Mouse (Mus musculus) c-Kit-positive CD71-positive TER-119-positive erythroid progenitor cells, embryonic 14.5 days (primary cell): ENCODE results near the gene St3gal3.
A peak's percentile ranks its signal among the peaks of the same experiment; 100 is the strongest.

ENCODE experiments used
- DNase-seq: peaks from one replicate; pipeline ENCODE4 v3.0.0-alpha.2; 2013; ENCODE audit warnings: low spot score

The St3gal3 gene

DNA sequence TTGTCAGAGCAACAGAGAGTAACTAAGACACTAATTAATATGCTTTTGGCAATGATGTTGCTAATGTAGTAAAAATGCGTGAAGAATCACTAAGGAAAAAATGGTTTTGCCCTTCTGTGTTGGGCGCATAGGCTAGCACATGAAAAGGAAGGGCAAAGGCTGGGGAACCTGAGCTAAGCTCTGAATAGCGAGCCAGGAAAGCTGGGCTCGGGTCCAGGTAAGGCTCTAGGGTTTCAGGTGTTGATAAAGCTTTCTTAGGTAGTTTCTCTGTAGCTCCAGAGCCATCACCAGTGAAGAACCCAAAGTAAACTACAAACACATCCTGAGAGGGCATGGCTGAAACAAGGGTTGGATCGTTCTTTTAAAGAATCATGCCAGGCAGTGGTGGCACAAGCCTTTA is 6.8 kb upstream of the St3gal3 start:
- DNase-seq: no peak

DNA sequence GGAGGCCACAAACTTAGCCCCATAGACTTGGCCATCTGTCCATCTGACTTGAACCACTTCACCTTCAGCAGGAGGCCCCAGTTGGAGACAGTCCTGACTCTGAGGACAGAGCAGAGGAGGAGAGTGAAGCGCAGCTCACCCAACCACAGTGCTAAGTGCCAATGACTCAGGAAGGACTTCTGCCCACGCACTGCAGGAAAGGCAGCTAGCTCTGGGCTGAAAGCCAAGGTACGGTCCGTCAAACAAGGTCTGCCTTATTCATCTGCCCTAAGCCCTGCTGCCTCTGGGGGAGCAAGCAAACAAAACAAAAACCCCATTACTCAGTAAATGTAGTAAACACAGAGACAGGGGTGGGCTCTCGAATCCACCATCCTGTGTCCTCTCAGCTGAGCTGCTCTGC is 4.2 kb upstream of the St3gal3 start:
- DNase-seq: no peak

DNA sequence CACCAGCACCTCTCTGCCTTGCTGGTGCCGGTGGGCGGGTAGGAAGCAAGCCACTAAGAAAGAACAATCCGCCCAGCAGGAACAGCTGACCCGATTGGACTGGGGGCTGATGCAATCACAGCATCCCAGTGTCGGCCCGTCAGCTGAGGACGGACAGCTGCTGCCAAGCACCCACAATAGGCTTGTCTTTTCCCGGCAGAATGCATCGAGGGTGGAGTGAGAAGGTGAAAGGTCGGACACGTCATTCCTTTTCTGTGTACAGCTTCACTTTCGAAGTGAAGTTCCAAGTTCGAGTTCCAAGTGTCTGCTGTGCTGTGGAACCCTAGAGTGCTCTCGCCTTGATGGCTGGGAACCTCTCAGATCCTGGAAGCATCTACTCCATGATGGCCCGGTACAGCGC is 3.1 kb upstream of the St3gal3 start:
- DNase-seq: no peak

DNA sequence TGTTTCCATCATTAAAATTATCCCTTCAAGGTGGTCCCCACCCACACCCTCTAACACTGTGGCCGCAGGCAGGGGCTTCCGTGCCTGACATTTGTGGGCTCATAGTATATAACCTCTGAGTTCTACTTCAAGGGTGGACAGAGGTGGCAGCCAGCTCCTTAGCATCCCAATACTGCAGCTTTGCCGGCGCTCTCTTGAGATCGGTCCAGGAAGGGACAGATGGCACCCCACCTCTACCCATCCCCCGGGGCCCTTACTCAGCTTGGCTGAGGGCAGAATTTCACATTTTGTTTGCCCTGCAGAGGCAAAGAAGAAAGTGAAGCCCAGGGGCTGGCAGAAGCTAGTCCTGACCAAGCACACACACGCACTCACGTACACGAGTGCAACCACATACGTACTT is 2.6 kb upstream of the St3gal3 start:
- DNase-seq: no peak

DNA sequence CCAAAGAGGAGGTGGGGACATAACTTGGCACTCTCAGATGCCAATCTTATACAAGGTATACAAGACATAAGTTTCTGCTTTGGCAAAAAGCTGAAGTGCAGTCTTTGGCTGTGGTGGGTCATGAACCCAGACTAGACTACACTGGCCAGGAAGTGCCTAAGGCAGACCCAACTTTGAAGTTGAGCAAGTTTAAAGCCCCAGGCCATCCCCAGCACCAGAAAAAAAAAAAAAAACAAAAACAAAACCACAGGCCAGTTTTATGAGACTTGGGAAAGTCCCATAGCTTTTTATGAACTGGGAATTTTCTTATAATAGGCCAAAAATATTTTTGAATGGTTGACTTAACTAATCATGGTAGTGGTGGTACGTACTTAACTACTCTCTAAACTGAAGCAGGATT is 700 bp upstream of the St3gal3 start:
- DNase-seq: no peak

DNA sequence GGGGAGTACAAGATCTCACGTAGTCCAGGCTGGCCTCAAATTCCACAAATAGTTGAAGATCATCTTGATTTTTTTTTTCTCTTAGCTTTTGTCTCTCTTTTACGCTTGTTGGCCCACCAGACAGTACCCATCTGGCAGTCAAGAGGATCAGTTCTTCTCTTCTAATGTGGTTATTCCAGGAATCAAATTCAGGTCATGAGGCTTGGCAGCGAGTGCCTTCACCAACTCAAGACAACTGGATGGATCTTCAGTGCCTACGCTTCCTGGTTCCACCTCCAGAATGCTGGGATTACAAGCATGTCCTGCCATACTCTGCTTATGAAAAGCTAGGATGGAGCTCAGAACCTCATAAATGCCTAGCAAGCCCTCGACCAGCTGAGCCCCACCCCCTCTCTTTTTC is 3.4 kb downstream of the St3gal3 start:
- no peak for DNase-seq

DNA sequence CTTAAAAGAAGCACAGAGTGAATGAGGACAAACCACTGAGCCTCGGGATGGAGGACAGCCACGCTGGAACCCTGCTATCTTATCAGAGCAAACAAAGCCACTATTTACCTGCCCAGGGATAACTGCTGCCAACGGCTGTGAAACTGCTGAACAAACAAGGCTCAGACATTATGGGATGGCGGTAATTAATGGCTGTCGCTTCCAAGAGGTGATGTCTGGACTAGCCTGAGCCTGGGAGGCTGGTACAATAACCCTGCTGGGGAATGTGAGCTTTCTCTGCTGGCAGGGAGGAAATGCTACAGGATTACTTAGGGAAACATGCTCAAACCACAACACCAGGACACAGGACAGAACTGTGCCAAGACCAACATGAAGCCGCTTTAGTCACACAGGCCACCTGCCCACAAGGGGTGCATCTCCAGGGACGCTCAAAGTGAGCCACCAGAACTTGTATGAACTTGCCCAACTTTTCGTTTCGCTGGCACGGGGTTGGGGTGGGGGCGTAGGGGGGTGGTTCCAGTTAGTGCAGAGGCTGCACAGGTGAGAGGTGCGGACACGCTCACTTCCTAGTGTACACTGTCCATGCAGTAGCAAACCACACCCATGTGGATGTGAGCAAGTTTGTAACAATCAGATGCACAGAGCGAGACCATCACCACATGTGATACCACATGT is 11.5 kb downstream of the St3gal3 start:
- DNase-seq: no peak

DNA sequence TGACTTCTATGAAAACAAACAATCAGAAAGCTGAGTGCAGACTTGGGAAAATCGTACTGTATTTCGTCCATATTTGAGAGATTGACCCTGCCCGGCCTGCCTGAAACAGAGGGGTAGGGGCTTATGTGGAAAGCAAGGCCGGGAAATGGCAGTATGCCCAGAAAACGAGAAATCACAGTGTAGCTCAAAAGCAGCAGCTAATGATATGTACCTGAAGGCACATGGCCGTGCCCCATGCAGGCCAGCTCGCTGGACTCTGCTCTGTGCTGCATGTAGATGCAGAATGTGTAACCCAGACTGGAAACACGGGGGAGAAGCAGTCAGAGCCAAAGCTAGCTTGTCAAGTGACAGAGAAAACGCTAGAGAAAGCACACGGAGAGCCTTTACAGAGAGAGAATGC is 12.6 kb downstream of the St3gal3 start:
- DNase-seq: no peak

DNA sequence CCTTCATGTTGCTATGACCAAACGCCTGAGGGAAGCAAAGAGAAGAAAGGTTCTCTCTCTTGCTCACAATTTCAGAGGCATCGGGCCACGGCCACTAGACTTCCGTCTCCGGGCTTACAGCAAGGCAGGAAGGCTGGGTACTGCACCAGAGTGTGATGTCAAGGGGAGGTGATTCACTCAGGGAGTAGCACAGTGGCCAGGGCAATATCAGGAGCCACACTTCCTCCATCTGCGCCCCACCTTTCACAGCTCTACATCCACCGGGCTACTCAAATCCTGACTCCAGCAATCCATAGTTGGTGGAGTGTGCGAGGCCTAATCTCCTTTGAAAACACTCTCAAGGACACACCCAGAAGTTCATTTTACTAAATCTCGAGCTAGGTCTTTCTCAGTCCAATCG is 17.1 kb downstream of the St3gal3 start:
- DNase-seq: no peak

DNA sequence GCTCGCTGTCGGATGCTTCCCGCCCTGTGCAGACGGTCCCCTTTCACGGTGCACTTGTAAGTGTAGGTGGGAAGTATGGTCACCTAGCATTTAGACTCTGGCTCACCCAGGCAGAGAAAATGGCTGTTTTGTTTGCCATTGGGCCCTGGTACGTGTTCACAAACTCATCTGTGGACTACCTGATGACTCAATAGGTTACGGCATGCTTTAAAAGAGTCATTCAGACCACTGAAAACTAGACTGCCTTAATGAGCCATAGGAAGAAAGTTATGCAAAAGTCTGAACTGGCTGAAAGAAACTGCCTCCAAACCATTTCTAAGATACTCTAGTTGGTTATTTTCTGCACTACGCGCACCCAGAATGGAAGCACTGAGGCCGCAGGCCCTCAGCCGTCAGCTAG is 18.6 kb downstream of the St3gal3 start:
- DNase-seq: no peak

DNA sequence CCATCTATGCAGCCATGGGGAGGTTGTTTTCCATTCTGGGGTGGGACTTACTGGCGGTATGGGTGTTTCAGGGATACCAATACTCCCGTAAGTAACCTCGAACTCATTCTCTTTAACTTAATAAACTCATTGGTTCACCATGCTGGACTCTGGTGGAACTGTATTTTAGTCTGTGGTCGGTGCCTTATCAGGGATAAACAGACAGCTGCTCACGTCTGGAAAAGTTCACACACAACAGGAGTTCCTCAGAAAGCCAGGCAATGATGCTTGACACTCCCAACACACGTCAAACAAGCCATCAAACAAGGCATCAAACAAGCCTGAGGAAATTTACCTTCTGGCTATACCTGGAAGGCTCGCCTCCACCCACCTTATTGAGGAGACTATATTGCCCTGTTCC is 19.6 kb downstream of the St3gal3 start:
- no peak for DNase-seq

DNA sequence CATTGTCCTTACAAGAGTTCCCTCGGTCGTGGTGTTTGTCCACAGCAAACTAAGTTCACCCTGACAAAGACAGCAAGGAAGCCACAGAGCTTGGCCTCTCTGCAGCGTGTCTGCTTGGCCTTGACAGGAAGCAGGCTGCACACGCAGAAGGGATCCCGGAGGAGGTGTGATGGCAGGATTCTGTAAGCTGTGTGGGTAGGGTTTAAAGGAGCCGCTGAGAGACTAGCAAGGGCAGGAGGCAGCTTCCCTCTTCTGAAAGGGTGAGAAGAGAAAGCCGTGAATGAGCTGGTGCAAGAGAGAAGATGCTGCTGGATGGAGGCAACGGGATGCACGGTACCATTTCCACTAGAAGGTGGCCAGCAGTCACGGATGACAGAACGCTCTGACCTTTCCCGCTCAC is 22.1 kb downstream of the St3gal3 start:
- no peak for DNase-seq

DNA sequence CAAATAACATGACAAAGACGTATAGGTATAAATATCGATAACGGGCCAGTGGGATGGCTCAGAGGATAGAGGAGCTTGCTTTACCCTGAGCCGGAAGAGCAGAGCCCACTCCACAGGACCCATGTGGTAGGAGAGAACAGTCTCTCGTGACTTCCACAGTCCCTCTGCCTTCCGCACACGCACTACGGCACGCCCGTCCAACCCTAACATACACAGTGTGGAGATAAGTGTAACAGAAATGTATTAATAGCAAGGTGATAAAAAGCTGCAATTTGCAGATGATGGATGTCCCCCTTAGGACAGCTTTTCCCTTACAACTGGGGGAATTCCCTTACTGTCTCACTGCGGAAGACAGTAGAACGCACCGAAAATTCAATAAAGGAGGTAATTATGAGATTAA is 25.1 kb downstream of the St3gal3 start:
- DNase-seq: peak; percentile 35

DNA sequence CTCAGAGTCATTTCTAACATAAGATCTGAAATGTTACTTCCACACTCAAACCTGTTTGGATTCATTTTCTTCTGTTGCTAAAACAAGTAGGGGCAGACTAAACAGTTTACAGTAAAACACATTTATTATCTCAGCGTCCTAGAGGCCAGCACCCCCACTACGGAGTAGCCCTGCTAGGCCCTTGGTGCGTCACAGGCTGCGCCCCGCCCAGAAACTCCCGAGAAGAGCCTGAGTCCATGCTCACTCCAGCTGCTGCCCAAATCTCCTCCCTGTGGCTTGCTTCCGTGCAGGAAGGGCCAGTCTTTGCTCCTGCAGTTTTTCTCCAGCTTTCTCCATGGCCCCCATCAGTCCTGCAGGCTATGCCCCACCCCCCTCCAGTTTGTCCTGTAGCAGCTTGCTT is 25.9 kb downstream of the St3gal3 start:
- DNase-seq: no peak

DNA sequence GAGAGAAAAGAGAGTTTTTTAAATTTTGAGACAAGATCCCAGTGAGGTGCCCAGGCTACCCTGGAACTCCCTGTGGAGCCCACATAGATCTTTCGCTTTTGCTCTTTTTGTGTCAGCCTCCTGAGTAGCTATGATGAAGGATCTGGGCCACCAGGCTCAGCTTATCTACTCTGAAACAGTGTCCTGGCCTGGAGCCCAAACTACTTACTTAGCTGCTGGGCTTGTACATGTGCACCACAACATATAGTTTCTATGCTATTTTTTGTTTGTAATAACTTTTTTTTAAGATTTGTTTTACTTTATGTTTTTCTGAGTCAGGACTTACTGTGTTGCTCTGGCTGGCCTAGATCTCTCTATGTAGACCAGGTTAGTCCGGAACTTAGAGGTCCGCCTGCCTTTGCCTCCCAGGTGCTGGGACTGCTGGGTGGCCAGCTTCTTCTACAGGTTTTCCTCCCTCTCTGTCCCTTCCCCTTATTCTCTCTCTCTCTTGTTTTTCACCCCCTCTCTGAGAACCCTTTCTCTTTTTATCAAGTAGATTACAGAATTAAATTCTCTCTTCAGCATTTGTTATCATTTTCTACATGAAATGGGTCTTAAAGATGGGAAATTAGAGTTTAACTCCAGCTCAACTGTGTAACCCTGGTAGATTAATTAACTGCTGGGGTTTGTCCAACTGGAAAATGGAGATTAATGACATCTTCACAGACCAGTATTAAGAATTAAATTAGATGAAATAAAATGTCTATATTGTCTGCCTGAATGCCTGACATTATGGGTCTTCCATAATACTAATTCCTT is 29.3 kb downstream of the St3gal3 start:
- peak; percentile 51 for DNase-seq

DNA sequence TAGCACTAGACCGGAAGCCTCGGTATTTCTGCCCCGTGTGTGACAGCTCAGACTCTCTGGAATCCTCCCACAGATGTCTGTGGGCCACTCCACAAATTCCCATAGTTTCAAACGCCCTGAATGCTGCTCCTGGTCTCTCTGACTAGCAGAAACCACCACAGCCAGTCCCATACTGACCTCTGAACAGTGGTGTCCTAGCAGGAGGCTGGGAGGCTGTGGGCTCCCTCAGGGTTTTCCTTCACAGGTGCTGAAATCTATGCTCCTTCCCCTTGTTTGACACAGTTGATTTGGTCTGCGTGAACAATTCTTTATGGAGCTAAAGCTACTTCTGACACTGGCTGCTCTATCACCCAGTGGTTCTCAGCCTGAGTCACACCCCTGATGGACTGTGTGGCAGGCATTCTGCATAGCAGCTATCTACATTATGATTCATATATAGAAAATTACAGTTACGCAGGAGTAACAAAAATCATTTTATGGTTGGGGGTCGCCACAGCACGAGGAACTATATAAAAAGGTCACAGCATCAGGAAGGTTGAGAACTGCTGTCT is 31.4 kb downstream of the St3gal3 start:
- DNase-seq: no peak

DNA sequence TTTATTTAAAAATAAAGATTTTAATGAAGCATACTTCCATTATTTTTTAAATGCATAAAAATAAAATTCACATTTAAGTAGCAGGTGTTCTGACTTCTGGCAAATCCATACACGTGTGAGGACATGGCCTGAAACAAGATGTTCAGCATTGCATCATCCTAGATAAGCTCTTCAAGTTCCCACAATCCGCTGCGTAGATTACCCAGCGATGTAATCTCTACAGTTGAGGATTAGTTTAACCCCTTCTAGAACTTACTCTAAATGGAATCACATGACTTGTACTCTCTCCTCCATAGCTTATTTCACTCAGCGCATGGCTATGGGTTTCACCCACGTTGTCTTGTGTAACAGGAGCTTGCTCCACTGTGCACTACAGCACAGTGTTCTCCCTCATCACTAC is 33.2 kb downstream of the St3gal3 start:
- DNase-seq: no peak

DNA sequence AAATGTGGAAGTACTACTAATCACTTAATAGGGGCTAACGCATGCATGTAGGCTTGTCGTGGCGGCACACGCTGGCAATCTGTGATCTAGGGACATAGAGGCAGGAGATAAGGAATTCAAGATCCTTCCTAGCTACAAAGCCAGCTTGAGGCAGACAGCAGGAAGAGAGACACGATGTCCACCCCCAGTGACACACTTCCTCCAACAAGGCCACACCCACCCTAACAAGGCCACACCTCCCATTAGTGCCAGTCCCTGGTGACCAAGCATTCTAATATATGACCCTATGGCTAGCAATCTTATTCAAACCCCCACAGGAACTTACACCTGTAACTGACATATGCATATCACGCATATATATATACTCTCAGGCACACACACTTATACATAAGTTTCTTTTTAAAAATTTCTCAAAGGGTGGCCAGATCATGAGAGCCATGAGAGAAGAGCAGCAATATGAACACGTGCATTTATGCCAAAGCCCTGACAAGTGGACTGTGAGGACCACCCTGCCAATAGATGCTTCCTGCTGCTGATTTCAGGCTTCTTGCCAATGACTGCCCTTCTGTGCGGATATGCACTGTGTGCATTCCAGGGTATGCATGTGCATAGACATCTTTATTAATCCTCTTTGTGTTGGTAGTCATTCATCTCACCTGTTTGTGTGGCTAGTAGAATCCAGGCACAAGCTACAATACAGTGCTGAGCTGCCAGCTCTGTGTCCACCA is 34.9 kb downstream of the St3gal3 start:
- DNase-seq: no peak

DNA sequence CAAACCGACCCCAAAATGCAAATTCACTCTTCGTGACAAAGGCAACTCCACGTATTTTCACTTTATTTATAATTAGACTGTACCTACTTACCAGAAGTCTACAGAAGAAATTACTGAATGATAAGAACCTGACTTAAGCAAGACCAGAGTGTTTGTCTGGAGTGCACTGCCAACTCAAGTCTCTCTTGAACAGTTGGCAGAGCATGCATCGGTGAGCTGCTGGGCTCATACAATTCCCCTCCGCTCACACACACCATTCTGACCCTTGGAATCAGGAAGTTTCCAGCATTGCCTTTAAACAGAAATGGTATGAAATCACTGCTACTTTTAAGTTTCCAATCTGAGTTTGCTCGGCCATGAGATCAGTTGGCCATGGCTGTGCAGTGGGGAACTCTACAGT is 36.1 kb downstream of the St3gal3 start:
- DNase-seq: no peak

DNA sequence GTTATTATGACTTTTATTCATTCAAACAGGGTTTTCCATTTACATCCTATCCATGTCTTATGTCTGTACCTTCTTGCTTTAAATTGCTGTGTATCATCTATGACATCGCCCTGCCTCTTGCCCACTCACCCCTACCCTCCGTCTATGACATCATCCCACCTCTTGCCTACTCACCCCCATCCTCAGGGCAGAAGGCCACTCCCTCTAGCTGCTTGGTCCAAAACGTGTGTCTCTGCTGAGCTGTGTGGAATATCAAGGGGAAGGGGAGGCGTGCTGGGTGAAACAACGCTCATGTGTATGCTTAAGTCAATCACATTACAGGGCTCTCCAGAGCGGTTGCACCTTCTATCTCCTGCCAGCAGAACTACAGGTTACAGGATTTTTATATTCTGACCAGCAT is 38.6 kb downstream of the St3gal3 start:
- DNase-seq: no peak

DNA sequence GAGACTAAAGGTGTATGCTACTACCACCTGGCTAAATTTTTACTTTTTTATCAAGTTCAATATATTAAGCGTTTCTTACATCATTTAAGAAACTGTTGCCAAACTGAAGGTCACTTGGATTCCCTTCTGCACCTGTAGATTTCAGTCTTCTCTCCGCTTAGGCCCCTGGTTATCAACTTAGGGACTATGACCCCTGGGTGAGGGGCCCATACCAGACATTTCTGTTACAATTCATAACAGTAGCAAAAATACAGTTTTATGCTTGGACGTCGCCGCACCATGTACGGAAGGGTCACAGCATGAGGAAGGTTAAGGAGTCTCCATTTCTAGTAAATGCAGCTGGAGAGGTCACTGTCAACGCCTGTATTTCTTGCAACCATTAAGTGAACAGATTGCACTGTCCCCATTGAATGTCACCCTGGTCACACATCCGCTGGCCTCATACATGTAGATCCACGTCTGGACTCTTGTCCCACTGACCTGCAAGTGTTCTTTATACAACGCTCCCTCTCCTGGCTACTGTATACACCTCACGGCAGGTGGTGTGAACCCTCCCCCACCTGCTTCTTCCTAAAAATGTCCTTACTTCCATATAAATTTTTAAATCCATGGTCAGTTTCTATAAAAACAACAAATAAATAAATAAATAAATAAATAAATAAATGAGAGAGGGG is 41.8 kb downstream of the St3gal3 start:
- DNase-seq: no peak

DNA sequence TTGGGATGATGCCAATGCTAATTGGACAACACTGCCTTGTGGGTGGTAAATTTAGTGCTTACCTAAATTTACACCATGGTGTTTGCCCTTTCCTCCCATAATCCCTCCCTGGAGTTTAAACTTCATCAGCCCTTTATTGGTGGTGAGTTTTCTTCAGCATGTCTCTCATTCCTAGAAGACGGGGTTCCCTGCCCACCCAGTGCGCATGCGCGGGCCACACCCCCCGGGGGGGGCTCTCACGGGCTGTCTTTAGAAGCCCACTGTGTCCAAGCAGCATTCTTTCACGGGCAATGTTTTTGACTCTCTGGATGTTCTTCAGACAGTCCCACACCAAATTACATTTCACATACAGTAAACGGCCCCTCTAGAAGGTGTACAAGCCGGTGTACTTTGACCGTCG is 44.3 kb downstream of the St3gal3 start:
- no peak for DNase-seq
